Mouse (Mus musculus): ENCODE measurements around the gene Igf2. TPM values are rescaled to one million over a fixed set of nuclear protein-coding genes. Genes with fewer than 3 reads are reported as not detected.

Igf2 gene
- polyA plus RNA-seq, 1 experiment from 2014 or later, result 316 TPM

GRCm38 (mm10) chr7:142613077-142613476 is 53.5 kb downstream of the Igf2 start:
- H3K4me2 ChIP-seq (ENCODE audit: low read depth), result no peak overlapping the region
- no peak overlapping the region for H3K27ac ChIP-seq (ENCODE audit: low read depth, low read length)
- 42% methylated on average over 2 of the region's 2 CpGs for WGBS

DNA sequence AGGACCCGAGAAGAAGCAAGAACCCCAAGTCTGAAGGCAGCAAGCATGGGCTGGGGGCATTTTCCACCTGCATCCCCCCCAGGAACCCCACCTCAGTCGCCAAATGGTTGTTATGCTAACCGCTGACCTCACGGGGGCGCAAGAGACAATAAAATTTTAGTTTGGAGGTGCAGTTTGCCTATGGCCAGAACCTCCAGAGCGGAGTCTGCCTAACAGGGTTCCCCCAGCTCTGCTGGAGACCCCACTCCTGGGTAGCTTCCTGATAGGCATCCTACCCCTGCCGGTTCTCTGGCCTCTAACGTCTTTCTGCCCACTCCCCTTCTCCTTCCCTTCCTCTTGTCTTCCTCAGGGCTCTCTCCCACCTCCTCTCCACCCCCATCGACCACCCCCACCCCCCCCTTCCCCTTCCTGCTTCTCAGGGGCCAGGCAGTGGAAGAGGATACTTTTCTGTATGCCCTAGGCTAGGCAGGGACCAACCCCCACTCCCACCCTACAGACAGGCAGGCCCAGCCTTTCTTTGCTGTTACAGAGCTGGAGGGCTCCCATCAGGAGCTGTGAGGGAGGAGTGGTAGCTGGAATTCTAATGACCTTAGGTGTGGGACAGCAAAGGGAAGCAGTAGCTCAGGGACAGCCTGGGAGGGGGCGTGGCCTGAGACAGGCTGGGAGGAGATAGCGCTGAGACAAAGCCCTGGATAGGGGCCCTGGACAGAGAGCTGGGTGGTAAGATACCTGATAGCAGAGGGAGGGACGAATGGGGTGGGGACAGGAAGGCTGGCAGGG is 55.8 kb downstream of the Igf2 start:
- Histone ChIP-seq H3K9me3 (ENCODE audit: control insufficient read depth, low read length) (no peaks in the 10 kb centered on the region), H3K4me1 (ENCODE audit: control insufficient read depth, insufficient read depth, low read length) (peaks cover 6% of the 10 kb centered on the region; the same call in 1 of the 2 replicates), H3K27ac (ENCODE audit: low read depth, low read length) (peak overlapping the region; percentile 76), H3K36me3 (ENCODE audit: control insufficient read depth, insufficient read depth, low read length) (no peaks in the 10 kb centered on the region), H3K27me3 (ENCODE audit: control insufficient read depth, insufficient read depth, low read length) (no peaks in the 10 kb centered on the region), H3K4me2 (ENCODE audit: low read depth) (peak overlapping the region; percentile 32), H3K9ac (ENCODE audit: low read length) (peak overlapping the region; percentile 47), H3K4me3 (ENCODE audit: low read depth, low read length) (0 out of 2 replicates have a peak overlapping the region, but pooled peaks have one; percentile 4)
- peak; percentile 83 for DNase-seq (ENCODE audit: low spot score)
- peak; percentile 88 for ATAC-seq (ENCODE audit: insufficient read depth, low FRiP score, low TSS enrichment)
- WGBS, result 2% methylated on average over 12 of the region's 12 CpGs

More at GRCm38 (mm10) chr7:142613077-142613476, 53.5 kb downstream of the Igf2 start:
- no peak for ATAC-seq (ENCODE audit: insufficient read depth, low FRiP score, low TSS enrichment)
- Histone ChIP-seq H3K27me3 (ENCODE audit: control insufficient read depth, insufficient read depth, low read length) (no peaks in the 10 kb centered on the region), H3K9ac (ENCODE audit: low read length) (no peak overlapping the region), H3K4me1 (ENCODE audit: control insufficient read depth, insufficient read depth, low read length) (peaks cover 6% of the 10 kb centered on the region; the same call in 1 of the 2 replicates), H3K4me3 (ENCODE audit: low read depth, low read length) (no peak overlapping the region), H3K9me3 (ENCODE audit: control insufficient read depth, low read length) (no peaks in the 10 kb centered on the region), H3K36me3 (ENCODE audit: control insufficient read depth, insufficient read depth, low read length) (no peaks in the 10 kb centered on the region)
- DNase-seq (ENCODE audit: low spot score), result no peak

DNA sequence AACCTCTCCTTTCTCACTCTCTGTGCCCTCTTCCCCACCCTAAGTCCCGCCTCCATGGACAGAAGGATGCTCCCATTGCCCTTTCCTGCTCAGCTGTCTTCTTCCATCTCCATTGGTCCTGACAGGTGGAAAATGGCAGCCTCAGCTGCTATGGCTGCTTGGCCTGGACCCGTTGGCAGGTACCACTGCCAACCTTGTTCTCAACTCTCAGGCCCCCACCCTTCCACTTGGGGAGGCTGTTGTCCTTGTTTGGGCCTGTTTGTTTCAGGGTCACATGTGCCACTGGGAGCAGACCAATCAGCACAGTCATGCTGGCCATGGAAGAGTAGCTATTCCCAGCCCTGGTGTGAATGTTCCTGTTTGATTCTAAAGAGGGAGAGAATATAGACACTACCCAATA is 65.7 kb downstream of the Igf2 start:
- WGBS, result 88% methylated on average over 2 of the region's 2 CpGs
- Histone ChIP-seq H3K4me3 (ENCODE audit: low read depth, low read length) (no peak overlapping the region), H3K9me3 (ENCODE audit: control insufficient read depth, low read length) (no peaks in the 10 kb centered on the region), H3K36me3 (ENCODE audit: control insufficient read depth, insufficient read depth, low read length) (no peaks in the 10 kb centered on the region), H3K4me1 (ENCODE audit: control insufficient read depth, insufficient read depth, low read length) (no peaks in the 10 kb centered on the region), H3K9ac (ENCODE audit: low read length) (no peak overlapping the region), H3K27me3 (ENCODE audit: control insufficient read depth, insufficient read depth, low read length) (no peaks in the 10 kb centered on the region), H3K4me2 (ENCODE audit: low read depth) (no peak overlapping the region), H3K27ac (ENCODE audit: low read depth, low read length) (no peak overlapping the region)
- ATAC-seq (ENCODE audit: insufficient read depth, low FRiP score, low TSS enrichment), result no peak
- DNase-seq (ENCODE audit: low spot score), result no peak

MicroRNAs encoded within 50 kb of the gene (microRNA counts, 519-probe panel; counts per million panel counts)
- 171 counts per million, percentile 57 among the panel's probes with 10 or more counts for microRNA mmu-miR-483

Small RNAs within 50 kb of the gene (microRNA-seq; reads per million reads assigned to microRNA genes)
- gene Mir483, result 1,010 reads per million, percentile 77 among the genes with 10 or more reads in this experiment

Other genes with a start within 250 kb of the Igf2 start
- not detected in 2 replicates for gene Syt8, start 232.0 kb downstream of the Igf2 start, polyA plus RNA-seq (2014; fragmentation: Nextera tagmentation; extraction: Ambion mirVana)
- 2.1 and 3.5 TPM in 2 replicates for gene Tnni2, start 225.0 kb downstream of the Igf2 start, polyA plus RNA-seq (2014; fragmentation: Nextera tagmentation; extraction: Ambion mirVana)
- gene Lsp1, start 206.0 kb downstream of the Igf2 start, polyA plus RNA-seq (2014; fragmentation: Nextera tagmentation; extraction: Ambion mirVana), result 15.1 and 21.0 TPM in 2 replicates
- gene Tnnt3, start 168.0 kb downstream of the Igf2 start, polyA plus RNA-seq (2014; fragmentation: Nextera tagmentation; extraction: Ambion mirVana), result 6.5 and 9.2 TPM in 2 replicates
- 10.6 and 20.0 TPM in 2 replicates for gene Mrpl23, start 134.1 kb downstream of the Igf2 start, polyA plus RNA-seq (2014; fragmentation: Nextera tagmentation; extraction: Ambion mirVana)
- not detected in 2 replicates for gene Gm49394, start 3.1 kb upstream of the Igf2 start, polyA plus RNA-seq (2014; fragmentation: Nextera tagmentation; extraction: Ambion mirVana)
- not detected in 2 replicates for gene Ins2, start 76.6 kb upstream of the Igf2 start, polyA plus RNA-seq (2014; fragmentation: Nextera tagmentation; extraction: Ambion mirVana)

Data from neural tube, embryonic 11.5 days (tissue).